Mouse (Mus musculus) heart, adult 18-20 months (tissue): ENCODE data around the gene Mpg. TPM values are rescaled to one million over a fixed set of nuclear protein-coding genes. Genes with fewer than 3 reads are reported as not detected.

Source experiments
- DNase-seq, 2 experiments: peaks; one replicate each; pipeline ENCODE4 v3.0.0; 2021 to 2022; ENCODE audit warnings: mixed read lengths in 1 of 2
- total RNA-seq, 2 experiments: library from RNA; stranded (reverse); gene quantifications; 2 replicates each; pipeline ENCODE4 v1.2.3; 2021

The Mpg gene
- total RNA-seq, 2 experiments from 2014 or later = 5.6 TPM

GRCm38 (mm10) chr11:32230220-32230619, 3.9 kb downstream of the Mpg start:
- DNase-seq = peak in 1 of 2 experiments; percentile 29

- DNase-seq = no peak
Measured at GRCm38 (mm10) chr11:32231125-32231524, 4.8 kb downstream of the Mpg start.

- no peak for DNase-seq
Measured at GRCm38 (mm10) chr11:32232848-32233247, 6.5 kb downstream of the Mpg start.

- DNase-seq = peak; percentile 31 to 53
Measured at GRCm38 (mm10) chr11:32233895-32234294, 7.6 kb downstream of the Mpg start.

- no peak for DNase-seq
Measured at GRCm38 (mm10) chr11:32234816-32235485, 8.6 kb downstream of the Mpg start.

- peak; percentile 74 to 84 for DNase-seq
Measured at GRCm38 (mm10) chr11:32235646-32236045, 9.3 kb downstream of the Mpg start.

GRCm38 (mm10) chr11:32236132-32236531, 9.8 kb downstream of the Mpg start:
- DNase-seq = no peak

GRCm38 (mm10) chr11:32236712-32237410, 10.6 kb downstream of the Mpg start:
- peak; percentile 54 to 75 for DNase-seq

GRCm38 (mm10) chr11:32237411-32237795, 11.1 kb downstream of the Mpg start:
- DNase-seq = no peak

- peak; percentile 69 to 87 for DNase-seq
Measured at GRCm38 (mm10) chr11:32238093-32238860, 12.0 kb downstream of the Mpg start.

- no peak for DNase-seq
Measured at GRCm38 (mm10) chr11:32241391-32241790, 15.1 kb downstream of the Mpg start.

GRCm38 (mm10) chr11:32242209-32242608, 15.9 kb downstream of the Mpg start:
- DNase-seq = no peak

- peak; percentile 19 to 48 for DNase-seq
Measured at GRCm38 (mm10) chr11:32243205-32243955, 17.1 kb downstream of the Mpg start.

- DNase-seq = peak; percentile 56
Measured at GRCm38 (mm10) chr11:32244064-32244463, 17.8 kb downstream of the Mpg start.

GRCm38 (mm10) chr11:32244617-32245016, 18.3 kb downstream of the Mpg start:
- DNase-seq = no peak

GRCm38 (mm10) chr11:32245614-32246013, 19.3 kb downstream of the Mpg start:
- DNase-seq = no peak

- DNase-seq = no peak
Measured at GRCm38 (mm10) chr11:32247068-32247467, 20.8 kb downstream of the Mpg start.

- no peak for DNase-seq
Measured at GRCm38 (mm10) chr11:32248350-32248749, 22.0 kb downstream of the Mpg start.

- DNase-seq = no peak
Measured at GRCm38 (mm10) chr11:32250880-32251763, 24.8 kb downstream of the Mpg start.

GRCm38 (mm10) chr11:32253121-32253520, 26.8 kb downstream of the Mpg start:
- no peak for DNase-seq

GRCm38 (mm10) chr11:32256146-32256545, 29.8 kb downstream of the Mpg start:
- DNase-seq = no peak
